ENCODE assay signal across 1 mouse cellular context in the genomic region with DNA sequence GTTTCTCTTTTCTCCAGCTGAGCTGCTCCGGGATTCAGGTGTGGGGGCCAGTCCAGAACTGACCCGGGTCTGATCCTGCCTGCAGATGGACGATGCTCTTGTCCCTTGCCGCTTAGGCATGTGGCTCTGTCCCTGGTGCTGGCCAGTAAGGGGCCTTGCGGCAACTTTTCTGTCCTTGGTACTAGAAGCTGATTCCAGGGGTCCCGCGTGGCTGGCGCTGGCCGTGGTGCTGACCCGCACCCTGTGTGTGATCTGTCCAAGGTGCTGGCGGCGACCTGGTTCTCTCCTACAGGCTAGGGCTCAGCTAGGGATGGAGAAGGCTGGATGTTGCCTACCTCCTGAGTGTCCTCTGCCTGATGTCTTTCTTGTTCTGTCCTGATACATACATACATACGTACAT.
TF ChIP-seq lines count a peak whose summit lies in the region.

No protein-coding gene starts in this region.

TF ChIP-seq in MEL, 35 proteins besides CTCF, POLR2A, EP300 and RAD21 (continued from another document):
- TF ChIP-seq JUND (IDR thresholded peaks at IDR 0.05; ENCODE audit: low read depth, low read length) (no peak), CHD1 (IDR thresholded peaks at IDR 0.05; ENCODE audit: low read depth, low read length) (no peak), POLR2AphosphoS5 (IDR thresholded peaks at IDR 0.05; ENCODE audit: borderline replicate concordance, low read depth, low read length) (no peak), NELFE (IDR thresholded peaks at IDR 0.05; ENCODE audit: low read depth, low read length) (no peak)
